Mouse (Mus musculus): ENCODE data around the gene Ppp1r12b. TPM values are rescaled to one million over a fixed set of nuclear protein-coding genes. Genes with fewer than 3 reads are reported as not detected.

Ppp1r12b gene
- polyA plus RNA-seq, 1 experiment from 2014 or later, result 12.2 TPM

DNA sequence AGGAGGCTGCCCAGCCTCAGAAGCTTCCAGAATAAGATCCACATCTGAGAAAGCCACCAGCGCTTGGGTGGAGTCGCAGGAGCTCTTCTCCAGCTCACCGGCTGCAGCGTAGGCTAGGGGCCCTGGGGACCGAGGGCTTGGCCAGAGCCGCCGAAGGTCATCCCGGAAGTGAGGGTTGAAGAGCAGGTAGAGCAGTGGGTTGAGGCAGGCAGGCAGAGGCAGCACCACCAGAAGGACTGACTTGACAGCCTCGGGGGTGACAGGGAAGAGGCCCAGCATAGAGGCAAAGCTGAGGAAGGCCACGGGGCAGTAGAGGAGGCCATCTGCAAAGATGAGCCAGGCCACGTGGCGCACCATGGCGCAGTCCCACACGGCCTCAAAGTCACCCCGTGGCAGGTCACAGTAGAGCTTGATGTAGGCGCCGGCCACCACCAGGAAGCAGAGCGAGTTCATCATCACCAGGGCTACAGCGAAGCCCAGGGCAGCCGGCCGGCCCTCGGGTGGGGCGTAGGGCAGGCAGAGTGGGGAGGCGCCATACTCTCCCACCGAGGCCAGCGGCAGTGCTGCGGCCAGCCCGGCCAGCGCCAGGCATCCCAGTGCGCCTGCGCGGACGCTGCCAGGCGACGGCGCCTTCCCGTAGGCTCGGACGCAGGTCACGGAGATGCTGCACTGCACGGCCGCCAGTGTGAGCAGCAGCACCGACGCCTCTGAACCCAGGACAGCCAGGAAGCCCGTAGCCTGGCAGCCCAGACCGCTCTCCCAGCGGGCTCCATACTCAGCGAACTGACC lies 31.6 kb upstream of the Ppp1r12b start:
- H3K9ac ChIP-seq, result peak overlapping the region; percentile 59
- peaks cover 10% of the 10 kb centered on the region; the same call in 1 of the 2 replicates for H3K4me1 ChIP-seq
- peak overlapping the region; percentile 78 for H3K4me2 ChIP-seq
- H3K36me3 ChIP-seq (replicated peaks), result no peaks in the 10 kb centered on the region
- WGBS, result 32% methylated on average over 48 of the region's 48 CpGs
- peak; percentile 89 for ATAC-seq (ENCODE audit: low FRiP score)
- peak overlapping the region; percentile 48 for H3K4me3 ChIP-seq (replicated peaks)
- H3K9me3 ChIP-seq, result no peaks in the 10 kb centered on the region
- H3K27me3 ChIP-seq, result peaks cover 46% of the 10 kb centered on the region
- H3K27ac ChIP-seq, result no peak overlapping the region

DNA sequence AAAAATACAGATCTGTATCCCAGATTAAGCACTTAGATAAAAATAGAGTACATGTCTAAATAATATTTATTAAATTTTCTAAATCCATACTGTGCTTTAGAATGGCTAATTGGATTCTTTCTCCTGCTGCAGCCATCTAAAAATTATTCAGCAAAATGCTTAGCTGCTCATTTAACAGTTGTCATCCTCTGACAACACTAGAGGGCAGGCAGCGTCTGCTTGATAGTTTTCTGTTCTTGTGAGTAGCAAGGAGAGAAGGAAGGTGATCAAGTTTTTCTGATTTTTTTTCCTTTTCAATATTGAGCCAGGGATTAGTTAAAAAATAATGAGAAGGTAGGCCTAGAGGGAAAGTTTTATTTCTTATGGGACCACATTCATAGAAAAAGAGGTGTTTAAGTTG lies 17.2 kb upstream of the Ppp1r12b start:
- Histone ChIP-seq H3K27ac (no peak overlapping the region), H3K27me3 (no peaks in the 10 kb centered on the region), H3K4me1 (no peaks in the 10 kb centered on the region), H3K4me3 (replicated peaks) (no peak overlapping the region), H3K9me3 (no peaks in the 10 kb centered on the region), H3K4me2 (no peak overlapping the region), H3K9ac (no peak overlapping the region), H3K36me3 (replicated peaks) (peaks cover 52% of the 10 kb centered on the region)
- no peak for ATAC-seq (ENCODE audit: low FRiP score)
- WGBS, result 62% methylated on average over 1 of the region's 1 CpGs

DNA sequence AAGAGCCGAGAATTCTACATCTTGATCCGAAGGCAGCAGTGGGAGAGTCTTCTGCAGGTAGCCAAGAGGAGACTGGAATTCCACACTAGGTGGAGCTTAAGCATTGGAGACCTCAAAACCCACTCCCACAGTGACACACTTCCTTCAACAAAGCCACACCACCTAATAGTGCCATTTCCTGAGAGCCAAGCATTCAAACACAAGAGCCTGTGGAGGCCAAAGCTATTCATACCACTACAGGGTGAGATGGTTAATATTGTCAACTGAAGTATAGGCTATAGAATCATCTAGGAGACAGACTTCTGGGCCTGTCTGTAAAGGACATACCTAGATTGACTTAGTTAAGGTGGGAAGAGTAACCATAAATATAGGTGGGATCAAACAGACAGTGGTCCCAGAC lies 9.7 kb upstream of the Ppp1r12b start:
- Histone ChIP-seq H3K9ac (no peak overlapping the region), H3K9me3 (no peaks in the 10 kb centered on the region), H3K36me3 (replicated peaks) (peaks cover 30% of the 10 kb centered on the region), H3K4me1 (peaks cover 11% of the 10 kb centered on the region), H3K4me2 (no peak overlapping the region), H3K4me3 (replicated peaks) (no peak overlapping the region), H3K27ac (no peak overlapping the region), H3K27me3 (peaks cover 8% of the 10 kb centered on the region; the same call in 1 of the 2 replicates)
- ATAC-seq (ENCODE audit: low FRiP score), result no peak
- 100% methylated on average over 2 of the region's 2 CpGs for WGBS

DNA sequence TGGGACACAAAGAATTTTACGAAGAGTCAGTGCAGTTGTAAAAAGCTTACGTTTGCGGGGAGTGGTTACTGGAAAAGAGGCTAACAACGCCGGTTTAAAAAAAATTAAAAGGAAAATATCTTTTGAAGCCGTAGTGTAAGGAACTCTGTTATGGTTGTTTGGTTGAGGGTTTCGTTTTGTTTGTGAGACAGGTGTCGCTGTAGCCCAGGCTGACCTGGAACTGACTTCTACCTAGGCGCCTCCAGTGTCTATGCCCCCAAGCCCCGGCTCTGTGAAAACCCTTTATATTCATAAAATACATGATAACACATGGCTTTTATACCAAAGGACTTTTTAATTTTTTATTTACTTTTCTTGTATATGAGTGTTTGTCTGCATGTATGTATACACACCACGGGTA lies 7.1 kb upstream of the Ppp1r12b start:
- H3K9me3 ChIP-seq, result no peaks in the 10 kb centered on the region
- H3K4me2 ChIP-seq, result peak overlapping the region; percentile 64
- H3K27me3 ChIP-seq, result peaks cover 8% of the 10 kb centered on the region; the same call in 1 of the 2 replicates
- WGBS, result 4% methylated on average over 11 of the region's 11 CpGs
- peak overlapping the region; percentile 75 for H3K4me3 ChIP-seq (replicated peaks)
- H3K36me3 ChIP-seq (replicated peaks), result peaks cover 9% of the 10 kb centered on the region
- H3K9ac ChIP-seq, result peak overlapping the region; percentile 68
- peak overlapping the region; percentile 46; the same call in 1 of the 2 replicates for H3K27ac ChIP-seq
- peak; percentile 42 for ATAC-seq (ENCODE audit: low FRiP score)
- H3K4me1 ChIP-seq, result peaks cover 11% of the 10 kb centered on the region

DNA sequence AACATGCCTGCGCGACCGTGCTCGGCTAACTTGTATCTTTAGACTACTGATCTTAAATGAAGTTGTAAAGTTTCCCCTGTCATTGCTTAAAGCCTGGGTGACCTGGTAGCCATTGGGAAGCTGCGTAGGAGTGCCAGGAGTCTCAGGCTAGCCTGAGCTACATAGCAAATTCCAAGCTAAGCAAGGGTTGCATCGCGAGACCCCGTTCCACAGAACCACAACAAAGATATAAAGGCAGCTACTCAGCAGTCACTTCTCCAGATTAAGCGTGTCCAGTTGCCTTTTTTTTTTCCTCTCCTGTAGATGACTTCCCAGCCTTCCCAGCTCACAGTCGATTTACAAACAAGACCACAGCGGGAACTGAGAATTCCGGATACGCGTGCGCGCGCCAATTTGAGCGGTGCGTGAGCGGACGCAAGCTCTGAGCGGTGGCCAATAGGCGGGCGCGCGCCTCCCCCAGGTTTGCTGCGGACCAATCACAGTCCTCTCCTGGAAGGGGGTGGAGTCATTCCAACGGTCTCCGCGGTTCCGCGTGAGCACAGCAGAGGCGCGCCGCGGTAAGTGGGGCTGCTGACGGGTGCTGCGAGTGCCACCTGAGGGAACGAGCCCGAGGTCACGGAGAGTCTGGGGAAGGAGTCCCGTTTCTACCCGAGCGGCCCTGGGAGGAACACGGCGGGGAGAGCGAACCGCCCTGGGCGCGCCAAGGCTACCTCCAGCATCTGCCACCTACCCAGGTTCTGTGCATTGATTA lies 6.5 kb upstream of the Ppp1r12b start, which contains the start of gene Ube2t:
TSS of gene Ube2t (plus strand) at position 513 of the 751 bp plus-strand sequence.
- peaks cover 10% of the 10 kb centered on the region; the same call in 1 of the 2 replicates for H3K27me3 ChIP-seq
- peaks cover 11% of the 10 kb centered on the region for H3K4me1 ChIP-seq
- H3K9me3 ChIP-seq, result no peaks in the 10 kb centered on the region
- peak within 1 kb of the TSS; percentile 68 for H3K9ac ChIP-seq
- 2% methylated on average over 50 of the region's 50 CpGs for WGBS
- peaks cover 5% of the 10 kb centered on the region; the same call in 1 of the 2 replicates for H3K36me3 ChIP-seq (replicated peaks)
- H3K4me3 ChIP-seq (replicated peaks), result peak within 1 kb of the TSS; percentile 75
- H3K4me2 ChIP-seq, result peak within 1 kb of the TSS; percentile 64
- ATAC-seq (ENCODE audit: low FRiP score), result peak; percentile 100
- H3K27ac ChIP-seq, result peak within 1 kb of the TSS; percentile 46; the same call in 1 of the 2 replicates

DNA sequence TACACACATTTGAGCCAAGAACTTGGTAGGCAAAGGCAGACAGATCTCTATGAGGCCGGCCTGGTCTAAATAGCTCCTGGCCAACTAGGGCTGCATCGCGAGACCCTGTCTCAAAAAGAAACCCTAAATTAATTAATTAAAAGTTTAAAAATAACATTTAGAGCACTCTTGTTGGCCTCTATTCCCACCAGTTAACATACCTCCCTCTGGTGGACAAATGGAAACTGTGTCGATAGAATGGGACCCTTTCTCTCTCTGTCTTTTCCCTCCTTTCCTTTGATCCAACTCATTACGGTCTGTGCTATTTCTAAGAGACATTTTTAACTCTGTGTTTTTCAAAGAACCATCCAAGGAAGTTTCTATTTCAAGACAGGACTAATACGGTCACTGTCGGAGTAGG lies 4.9 kb upstream of the Ppp1r12b start:
- H3K9ac ChIP-seq, result no peak overlapping the region
- WGBS, result 64% methylated on average over 7 of the region's 7 CpGs
- no peak for ATAC-seq (ENCODE audit: low FRiP score)
- H3K4me2 ChIP-seq, result no peak overlapping the region
- no peak overlapping the region for H3K27ac ChIP-seq
- H3K27me3 ChIP-seq, result peaks cover 14% of the 10 kb centered on the region; the same call in 1 of the 2 replicates
- H3K4me1 ChIP-seq, result peaks cover 11% of the 10 kb centered on the region
- H3K36me3 ChIP-seq (replicated peaks), result peaks cover 5% of the 10 kb centered on the region; the same call in 1 of the 2 replicates
- H3K9me3 ChIP-seq, result no peaks in the 10 kb centered on the region
- H3K4me3 ChIP-seq (replicated peaks), result no peak overlapping the region

DNA sequence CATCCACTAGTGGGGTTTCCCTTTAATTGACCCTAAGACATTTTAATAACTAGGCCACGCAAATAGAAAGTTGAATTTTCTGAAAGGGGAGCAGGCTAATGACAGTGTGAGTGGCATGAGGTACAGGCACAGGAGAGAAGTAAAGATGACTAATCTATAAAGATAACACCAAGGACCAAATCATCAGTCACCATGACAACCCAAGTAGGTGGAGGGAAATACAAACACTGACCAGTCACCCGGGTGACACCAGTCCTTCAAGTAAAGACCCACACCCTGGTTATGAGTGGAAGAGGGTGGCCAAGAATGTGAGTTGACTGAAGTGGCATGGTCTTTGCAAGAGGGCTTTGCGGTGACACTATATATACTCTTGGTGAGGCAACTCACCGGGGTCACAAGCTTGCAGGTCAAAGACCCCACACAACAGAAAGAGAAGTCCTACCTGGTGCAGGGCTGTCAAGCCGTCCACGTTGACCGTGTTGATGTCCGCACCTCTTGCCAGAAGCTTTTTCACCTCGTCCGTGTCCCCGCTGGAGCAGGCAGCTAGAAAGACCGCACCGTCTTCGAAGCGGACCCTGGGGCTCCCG lies 599 bp downstream of the Ppp1r12b start:
- H3K4me1 ChIP-seq, result peaks cover 13% of the 10 kb centered on the region
- peak overlapping the region; percentile 85 for H3K4me3 ChIP-seq (replicated peaks)
- peak overlapping the region; percentile 92 for H3K27ac ChIP-seq
- no peak; the same call in none of the 2 replicates for ATAC-seq (ENCODE audit: low FRiP score)
- H3K9me3 ChIP-seq, result no peaks in the 10 kb centered on the region
- WGBS, result 5% methylated on average over 16 of the region's 16 CpGs
- H3K27me3 ChIP-seq, result 0 out of 2 replicates have a peak, but pooled peaks cover 5% of the 10 kb centered on the region
- H3K36me3 ChIP-seq (replicated peaks), result no peaks in the 10 kb centered on the region
- H3K4me2 ChIP-seq, result peak overlapping the region; percentile 80
- H3K9ac ChIP-seq, result peak overlapping the region; percentile 82

DNA sequence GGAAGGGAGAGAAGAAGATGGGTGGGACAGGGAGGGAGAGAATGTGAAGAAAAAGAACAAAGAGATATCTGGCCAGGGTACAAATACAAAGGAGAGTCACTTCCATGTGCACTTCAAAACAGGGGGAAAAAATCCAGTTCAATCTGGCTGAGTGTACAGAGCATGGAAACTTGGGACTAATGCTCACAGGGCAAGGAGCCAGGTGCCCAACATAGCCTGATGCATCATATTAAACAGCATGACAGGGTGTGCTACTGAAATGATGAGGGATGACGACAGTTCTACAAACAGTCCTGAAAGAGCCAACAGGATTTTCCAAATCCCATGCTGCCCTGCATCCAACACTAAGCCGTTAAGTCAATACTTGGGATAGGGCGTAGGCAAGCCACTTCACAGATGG lies 5.8 kb downstream of the Ppp1r12b start:
- no peak overlapping the region for H3K4me3 ChIP-seq (replicated peaks)
- ATAC-seq (ENCODE audit: low FRiP score), result no peak
- WGBS, result 88% methylated on average over 3 of the region's 3 CpGs

DNA sequence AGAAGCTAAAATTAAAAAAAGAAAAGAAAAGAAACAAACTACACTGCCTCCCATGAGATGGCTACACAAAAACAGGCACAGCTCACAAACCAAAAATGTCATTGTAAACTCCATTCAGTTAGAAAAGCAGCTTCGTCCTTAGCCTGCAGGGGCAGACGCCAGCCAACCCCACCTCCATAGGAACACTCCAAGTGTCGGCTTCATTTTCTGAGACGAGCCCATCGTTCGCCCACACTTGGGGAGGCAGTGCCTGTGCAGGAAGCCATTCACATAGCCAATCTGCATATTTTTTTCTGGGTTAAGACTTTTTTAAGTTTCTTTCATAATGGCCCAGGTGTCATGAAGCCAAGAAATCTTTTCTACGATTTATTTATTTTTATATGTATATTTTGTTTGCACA lies 8.2 kb downstream of the Ppp1r12b start:
- H3K9me3 ChIP-seq, result no peaks in the 10 kb centered on the region
- no peaks in the 10 kb centered on the region for H3K4me1 ChIP-seq
- H3K4me2 ChIP-seq, result no peak overlapping the region
- H3K27me3 ChIP-seq, result no peaks in the 10 kb centered on the region
- no peak overlapping the region for H3K27ac ChIP-seq
- 86% methylated on average over 7 of the region's 7 CpGs for WGBS
- H3K9ac ChIP-seq, result no peak overlapping the region
- H3K36me3 ChIP-seq (replicated peaks), result no peaks in the 10 kb centered on the region; the same call in 1 of the 2 replicates
- no peak overlapping the region for H3K4me3 ChIP-seq (replicated peaks)
- no peak for ATAC-seq (ENCODE audit: low FRiP score)

More for the DNA sequence above, 5.8 kb downstream of the Ppp1r12b start:
- Histone ChIP-seq H3K4me2 (no peak overlapping the region), H3K27ac (no peak overlapping the region), H3K4me1 (peaks cover 9% of the 10 kb centered on the region), H3K9ac (no peak overlapping the region), H3K9me3 (no peaks in the 10 kb centered on the region), H3K36me3 (replicated peaks) (no peaks in the 10 kb centered on the region; the same call in 1 of the 2 replicates), H3K27me3 (no peaks in the 10 kb centered on the region)

DNA sequence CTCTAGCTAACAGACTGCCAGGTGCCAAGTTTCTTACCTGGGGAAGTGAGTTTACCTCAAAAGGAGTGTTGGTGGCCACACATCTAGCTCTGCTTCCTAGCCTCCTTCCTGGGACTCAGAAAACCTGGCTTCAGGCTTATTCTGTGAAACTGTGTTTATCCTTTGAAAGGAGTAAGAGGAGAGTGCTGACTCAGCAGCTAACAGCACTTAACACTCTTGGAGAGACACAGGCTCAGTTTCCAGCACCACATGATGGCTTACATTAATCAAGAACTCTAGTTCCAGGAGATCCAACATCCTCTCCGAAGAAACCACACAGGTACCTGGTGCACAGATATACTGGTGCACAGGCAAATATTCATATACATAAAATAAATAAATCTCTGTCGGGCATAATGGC lies 12.8 kb downstream of the Ppp1r12b start:
- Histone ChIP-seq H3K36me3 (replicated peaks) (no peaks in the 10 kb centered on the region; the same call in 1 of the 2 replicates), H3K27ac (no peak overlapping the region), H3K27me3 (no peaks in the 10 kb centered on the region), H3K4me1 (no peaks in the 10 kb centered on the region), H3K9me3 (no peaks in the 10 kb centered on the region), H3K9ac (no peak overlapping the region), H3K4me2 (no peak overlapping the region), H3K4me3 (replicated peaks) (no peak overlapping the region)
- ATAC-seq (ENCODE audit: low FRiP score), result no peak
- 93% methylated on average over 2 of the region's 2 CpGs for WGBS

DNA sequence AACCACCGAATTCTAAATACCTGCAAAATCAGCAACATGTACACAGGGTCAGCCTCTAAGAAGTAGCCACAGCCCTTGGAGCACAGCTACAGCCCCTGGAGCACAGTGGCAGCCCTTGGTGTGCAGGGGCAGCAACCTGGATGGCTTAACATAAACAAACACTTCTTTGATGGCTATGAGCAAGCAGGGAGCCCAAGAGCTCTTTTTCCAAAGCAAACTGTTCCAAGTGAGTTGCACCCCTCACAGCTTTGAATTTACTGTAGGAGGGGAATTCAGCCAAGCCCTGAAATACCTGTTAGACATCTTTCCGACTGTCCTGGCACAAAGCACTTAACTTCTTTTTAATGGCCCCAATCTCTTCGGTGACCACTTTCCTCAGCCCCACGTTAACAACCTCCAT lies 14.9 kb downstream of the Ppp1r12b start:
- WGBS, result 78% methylated on average over 4 of the region's 4 CpGs
- H3K4me1 ChIP-seq, result no peaks in the 10 kb centered on the region
- H3K36me3 ChIP-seq (replicated peaks), result no peaks in the 10 kb centered on the region
- no peak overlapping the region for H3K4me3 ChIP-seq (replicated peaks)
- H3K27me3 ChIP-seq, result no peaks in the 10 kb centered on the region
- H3K9me3 ChIP-seq, result no peaks in the 10 kb centered on the region
- no peak overlapping the region for H3K4me2 ChIP-seq
- no peak overlapping the region for H3K27ac ChIP-seq
- no peak for ATAC-seq (ENCODE audit: low FRiP score)
- H3K9ac ChIP-seq, result no peak overlapping the region

DNA sequence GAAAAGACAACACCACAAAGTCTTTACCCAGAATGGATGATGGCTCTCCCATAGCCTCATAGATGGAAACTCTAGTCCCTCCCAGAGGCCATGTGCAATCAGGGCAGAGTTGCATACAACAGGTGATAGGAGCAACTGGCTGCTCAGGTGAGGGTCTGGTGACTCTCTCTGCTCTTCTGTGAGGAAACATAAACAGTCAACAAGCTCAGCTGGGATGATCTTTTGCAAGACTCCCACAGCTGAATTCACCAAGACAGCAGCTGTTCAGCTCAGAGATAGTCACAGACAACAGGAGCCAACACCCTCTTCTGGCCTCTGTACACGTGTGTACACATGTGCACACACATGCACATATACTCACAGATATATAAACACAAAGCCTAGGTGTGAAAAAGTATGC lies 17.5 kb downstream of the Ppp1r12b start:
- Histone ChIP-seq H3K27ac (no peak overlapping the region), H3K9me3 (no peaks in the 10 kb centered on the region), H3K9ac (no peak overlapping the region), H3K4me2 (no peak overlapping the region), H3K27me3 (no peaks in the 10 kb centered on the region), H3K4me1 (no peaks in the 10 kb centered on the region), H3K36me3 (replicated peaks) (no peaks in the 10 kb centered on the region), H3K4me3 (replicated peaks) (no peak overlapping the region)
- ATAC-seq (ENCODE audit: low FRiP score), result no peak
- 90% methylated on average over 1 of the region's 1 CpGs for WGBS
